Mouse (Mus musculus) layer of hippocampus, adult 9-11 months (tissue): ENCODE measurements around the gene Hspb2.

Experiments used
- DNase-seq: peaks from one replicate; pipeline ENCODE4 v3.0.0; 2022

Gene Hspb2

GRCm38 (mm10) chr9:50709108-50709507, 43.0 kb downstream of the Hspb2 start:
- DNase-seq: no peak

- DNase-seq: no peak
These were observed 47.2 kb downstream of the Hspb2 start for GRCm38 (mm10) chr9:50704907-50705306.
